Comparison of ENCODE assay signal across 12 mouse cellular contexts in genomic region chr9:41439979-41440378, GRCm38 (mm10).
DNase-seq lines count a peak whose midpoint lies in the region; ATAC-seq and TF ChIP-seq lines count a peak whose summit lies in the region.
"Had no signal": no experiment of that assay in that cellular context is flagged by ENCODE, and none has a peak within 500 bp of the region (broad histone marks: within the 10 kb centered on the region; RNA-seq: fewer than 3 reads in every experiment).

No protein-coding gene starts in this region.

- intact Hi-C loops in heart, postnatal 25 days (cut with DNase I), result no loop called here

- no peaks in the 10 kb centered on the region for H3K36me3 ChIP-seq in lung, postnatal 0 days (ENCODE audit: insufficient read depth, low read length)
- H3K36me3 ChIP-seq: G1E; lung, embryonic 15.5 days had no signal

- no peak overlapping the region for H3K9ac ChIP-seq in lung, postnatal 0 days (replicated peaks; ENCODE audit: low read depth)
- H3K9ac ChIP-seq: forebrain, embryonic 15.5 days; lung, embryonic 15.5 days had no signal

- no peak for TF ChIP-seq EP300 in lung, postnatal 0 days (IDR thresholded peaks at IDR 0.05)

- no peaks in the 10 kb centered on the region for H3K27me3 ChIP-seq in lung, postnatal 0 days (replicated peaks; ENCODE audit: insufficient read depth, low read length)
- H3K27me3 ChIP-seq: forebrain, embryonic 15.5 days; lung, embryonic 15.5 days had no signal

- 59% methylated on average over 4 of the region's 4 CpGs for WGBS in lung, postnatal 0 days

- no peak for TF ChIP-seq CTCF in lung, postnatal 0 days (IDR thresholded peaks at IDR 0.05)

- no peak overlapping the region for H3K27ac ChIP-seq in lung, postnatal 0 days (ENCODE audit: low read length)
- H3K27ac ChIP-seq: forebrain, embryonic 15.5 days; lung, embryonic 15.5 days had no signal

- no peak for ATAC-seq in lung, postnatal 0 days
- ATAC-seq in megakaryocyte-erythroid progenitor cell, adult 5-6 weeks (replicated peaks; ENCODE audit: low FRiP score, low TSS enrichment, poor library complexity, severe bottlenecking), result no peak
- ATAC-seq: forebrain, embryonic 15.5 days had no signal

- DNase-seq in adrenal gland, postnatal 14 days, result peak; percentile 31
- no peak for DNase-seq in adrenal gland, adult 18-20 months (ENCODE audit: low spot score in 2 of 2)
- peak; percentile 25 for DNase-seq in lung, postnatal 10 days
- DNase-seq in lung, postnatal 0 days (ENCODE audit: low spot score), result no peak
- peak; percentile 80 to 82 for DNase-seq in cerebellum, postnatal 14 days
- peak; percentile 10 for DNase-seq in heart, postnatal 25 days (ENCODE audit: low spot score)
- no peak for DNase-seq in testis, postnatal 10 days (ENCODE audit: low spot score)
- DNase-seq: kidney, adult 8-10 months had no signal

- no peaks in the 10 kb centered on the region for H3K4me1 ChIP-seq in lung, postnatal 0 days (ENCODE audit: insufficient read depth, low read depth, low read length)
- H3K4me1 ChIP-seq: forebrain, embryonic 15.5 days; lung, embryonic 15.5 days had no signal

- H3K4me2 ChIP-seq in lung, postnatal 0 days (replicated peaks; ENCODE audit: low read depth, low read length), result no peak overlapping the region
- H3K4me2 ChIP-seq: forebrain, embryonic 15.5 days; lung, embryonic 15.5 days had no signal

- no peak overlapping the region for H3K4me3 ChIP-seq in lung, postnatal 0 days (ENCODE audit: low read depth, low read length)
- H3K4me3 ChIP-seq: forebrain, embryonic 15.5 days; lung, embryonic 15.5 days had no signal

- no peaks in the 10 kb centered on the region; the same call in 1 of the 2 replicates for H3K9me3 ChIP-seq in lung, postnatal 0 days (ENCODE audit: low read length)
- H3K9me3 ChIP-seq: G1E had no signal

Comparison
In these comparisons a context has a peak if more than half of its experiments do, and no peak if none do; other contexts are left out.
1. DNase-seq: peak in adrenal gland, postnatal 14 days (single experiment), lung, postnatal 10 days (single experiment), cerebellum, postnatal 14 days (2 of 2) and heart, postnatal 25 days (single experiment); none in adrenal gland, adult 18-20 months (0 of 2), lung, postnatal 0 days (single experiment) and testis, postnatal 10 days (single experiment).